In genomic region chr8:87701583-87701982, GRCm38 (mm10) we compare ENCODE assay signal across 15 mouse cellular contexts.
DNase-seq lines count a peak whose midpoint lies in the region; ATAC-seq and TF ChIP-seq lines count a peak whose summit lies in the region.
"Had no signal": no experiment of that assay in that cellular context is flagged by ENCODE, and none has a peak within 500 bp of the region (broad histone marks: within the 10 kb centered on the region; RNA-seq: fewer than 3 reads in every experiment).

No protein-coding gene starts in this region.

- ATAC-seq in embryonic facial prominence, embryonic 15.5 days (ENCODE audit: insufficient number of reproducible peaks, low FRiP score, low TSS enrichment, low read depth): peak; percentile 16; the same call in 1 of the 2 replicates
- 0 out of 2 replicates have a peak, but pooled peaks have one; percentile 13 for ATAC-seq in limb, embryonic 14.5 days (ENCODE audit: low FRiP score, low read depth)
- no peak for ATAC-seq in hindbrain, embryonic 14.5 days (ENCODE audit: low FRiP score)
- ATAC-seq in midbrain, postnatal 0 days (ENCODE audit: low FRiP score): no peak; the same call in 1 of the 2 replicates
- ATAC-seq: liver, embryonic 12.5 days; Patski had no signal

- 67% methylated on average over 4 of the region's 4 CpGs for WGBS in embryonic facial prominence, embryonic 15.5 days
- WGBS in embryonic facial prominence, embryonic 10.5 days: 78% methylated on average over 4 of the region's 4 CpGs
- 74% methylated on average over 4 of the region's 4 CpGs for WGBS in limb, embryonic 14.5 days
- WGBS in limb, embryonic 10.5 days: 80% methylated on average over 4 of the region's 4 CpGs
- 52% methylated on average over 4 of the region's 4 CpGs for WGBS in hindbrain, embryonic 14.5 days
- 58% methylated on average over 4 of the region's 4 CpGs for WGBS in midbrain, postnatal 0 days

- no peaks in the 10 kb centered on the region for H3K36me3 ChIP-seq in embryonic facial prominence, embryonic 15.5 days
- H3K36me3 ChIP-seq in embryonic facial prominence, embryonic 10.5 days (replicated peaks): 0 out of 2 replicates have a peak, but pooled peaks cover 4% of the 10 kb centered on the region
- no peaks in the 10 kb centered on the region for H3K36me3 ChIP-seq in limb, embryonic 14.5 days (ENCODE audit: control insufficient read depth, insufficient read depth, low read length)
- H3K36me3 ChIP-seq in limb, embryonic 10.5 days: peaks cover 11% of the 10 kb centered on the region; the same call in 1 of the 2 replicates
- no peaks in the 10 kb centered on the region for H3K36me3 ChIP-seq in hindbrain, embryonic 14.5 days (replicated peaks; ENCODE audit: control insufficient read depth, insufficient read depth)
- no peaks in the 10 kb centered on the region for H3K36me3 ChIP-seq in midbrain, postnatal 0 days (ENCODE audit: insufficient read depth, low read length)
- H3K36me3 ChIP-seq: embryonic facial prominence, embryonic 12.5 days; liver, embryonic 12.5 days had no signal

- TF ChIP-seq CTCF in midbrain, postnatal 0 days (IDR thresholded peaks at IDR 0.05): no peak

- no peak for DNase-seq in embryonic facial prominence, embryonic 10.5 days (ENCODE audit: low spot score)
- DNase-seq in limb, embryonic 14.5 days (ENCODE audit: low spot score): no peak
- no peak for DNase-seq in limb, embryonic 10.5 days (ENCODE audit: low spot score)
- no peak for DNase-seq in hindbrain, embryonic 14.5 days (ENCODE audit: low spot score)
- DNase-seq in midbrain, postnatal 0 days (ENCODE audit: low spot score): no peak
- DNase-seq in adrenal gland, postnatal 10 days: no peak
- no peak for DNase-seq in layer of hippocampus, postnatal 10 days (ENCODE audit: low spot score in 2 of 2)
- DNase-seq: kidney, adult 2 months; kidney, postnatal 25 days; thymus, postnatal 4 days had no signal

- H3K9me3 ChIP-seq in embryonic facial prominence, embryonic 15.5 days (replicated peaks): no peaks in the 10 kb centered on the region
- H3K9me3 ChIP-seq in embryonic facial prominence, embryonic 10.5 days: no peaks in the 10 kb centered on the region
- H3K9me3 ChIP-seq in limb, embryonic 14.5 days (ENCODE audit: control insufficient read depth, low read length): no peaks in the 10 kb centered on the region
- no peaks in the 10 kb centered on the region for H3K9me3 ChIP-seq in limb, embryonic 10.5 days (replicated peaks)
- H3K9me3 ChIP-seq in hindbrain, embryonic 14.5 days (ENCODE audit: control insufficient read depth, low read length): no peaks in the 10 kb centered on the region
- H3K9me3 ChIP-seq in midbrain, postnatal 0 days (ENCODE audit: low read length): no peaks in the 10 kb centered on the region
- H3K9me3 ChIP-seq: embryonic facial prominence, embryonic 12.5 days; liver, embryonic 12.5 days had no signal

- H3K4me2 ChIP-seq in embryonic facial prominence, embryonic 15.5 days (replicated peaks): no peak overlapping the region
- no peak overlapping the region for H3K4me2 ChIP-seq in limb, embryonic 14.5 days (replicated peaks; ENCODE audit: low read depth, low read length, severe bottlenecking)
- H3K4me2 ChIP-seq in hindbrain, embryonic 14.5 days (replicated peaks): no peak overlapping the region
- H3K4me2 ChIP-seq in midbrain, postnatal 0 days (ENCODE audit: low read depth, low read length, poor library complexity, severe bottlenecking): no peak overlapping the region
- H3K4me2 ChIP-seq: embryonic facial prominence, embryonic 12.5 days; heart, embryonic 11.5 days; liver, embryonic 12.5 days had no signal

- no peak overlapping the region for H3K9ac ChIP-seq in embryonic facial prominence, embryonic 15.5 days
- H3K9ac ChIP-seq in limb, embryonic 14.5 days (ENCODE audit: low read depth, low read length, severe bottlenecking): no peak overlapping the region
- no peak overlapping the region for H3K9ac ChIP-seq in hindbrain, embryonic 14.5 days
- no peak overlapping the region for H3K9ac ChIP-seq in midbrain, postnatal 0 days (replicated peaks; ENCODE audit: low read length, poor library complexity, severe bottlenecking)
- H3K9ac ChIP-seq: embryonic facial prominence, embryonic 12.5 days; liver, embryonic 12.5 days had no signal

- no peak overlapping the region for H3K27ac ChIP-seq in embryonic facial prominence, embryonic 15.5 days (replicated peaks)
- no peak overlapping the region for H3K27ac ChIP-seq in embryonic facial prominence, embryonic 10.5 days (replicated peaks)
- no peak overlapping the region for H3K27ac ChIP-seq in limb, embryonic 14.5 days (replicated peaks; ENCODE audit: low read depth, low read length)
- H3K27ac ChIP-seq in limb, embryonic 10.5 days: no peak overlapping the region
- H3K27ac ChIP-seq in hindbrain, embryonic 14.5 days: peak overlapping the region; percentile 87
- H3K27ac ChIP-seq in midbrain, postnatal 0 days (ENCODE audit: low read depth, low read length): peak overlapping the region; percentile 21; the same call in 1 of the 2 replicates
- H3K27ac ChIP-seq: embryonic facial prominence, embryonic 12.5 days; liver, embryonic 12.5 days had no signal

- H3K4me1 ChIP-seq in embryonic facial prominence, embryonic 15.5 days: peaks cover 23% of the 10 kb centered on the region
- H3K4me1 ChIP-seq in embryonic facial prominence, embryonic 10.5 days: peaks cover 40% of the 10 kb centered on the region
- H3K4me1 ChIP-seq in limb, embryonic 14.5 days (ENCODE audit: control insufficient read depth, insufficient read depth, low read length): no peaks in the 10 kb centered on the region
- peaks cover 32% of the 10 kb centered on the region for H3K4me1 ChIP-seq in limb, embryonic 10.5 days
- peaks cover 56% of the 10 kb centered on the region for H3K4me1 ChIP-seq in hindbrain, embryonic 14.5 days (replicated peaks; ENCODE audit: control insufficient read depth, insufficient read depth, low read length)
- H3K4me1 ChIP-seq in midbrain, postnatal 0 days (ENCODE audit: insufficient read depth, low read length): peaks cover 19% of the 10 kb centered on the region
- H3K4me1 ChIP-seq: liver, embryonic 12.5 days had no signal

- H3K4me3 ChIP-seq in embryonic facial prominence, embryonic 15.5 days (replicated peaks): no peak overlapping the region
- no peak overlapping the region for H3K4me3 ChIP-seq in embryonic facial prominence, embryonic 10.5 days
- no peak overlapping the region for H3K4me3 ChIP-seq in limb, embryonic 14.5 days (replicated peaks; ENCODE audit: low read length)
- H3K4me3 ChIP-seq in limb, embryonic 10.5 days: no peak overlapping the region
- no peak overlapping the region for H3K4me3 ChIP-seq in hindbrain, embryonic 14.5 days (replicated peaks; ENCODE audit: low read length)
- no peak overlapping the region for H3K4me3 ChIP-seq in midbrain, postnatal 0 days (ENCODE audit: low read depth, low read length)
- H3K4me3 ChIP-seq: embryonic facial prominence, embryonic 12.5 days; liver, embryonic 12.5 days had no signal

- H3K27me3 ChIP-seq in embryonic facial prominence, embryonic 15.5 days: no peaks in the 10 kb centered on the region
- no peaks in the 10 kb centered on the region for H3K27me3 ChIP-seq in embryonic facial prominence, embryonic 10.5 days (replicated peaks; ENCODE audit: low read depth, poor library complexity, severe bottlenecking)
- no peaks in the 10 kb centered on the region for H3K27me3 ChIP-seq in limb, embryonic 14.5 days (ENCODE audit: control insufficient read depth, insufficient read depth, low read length)
- H3K27me3 ChIP-seq in limb, embryonic 10.5 days (ENCODE audit: low read depth, poor library complexity, severe bottlenecking): no peaks in the 10 kb centered on the region
- no peaks in the 10 kb centered on the region for H3K27me3 ChIP-seq in hindbrain, embryonic 14.5 days (ENCODE audit: control insufficient read depth, insufficient read depth, low read length)
- H3K27me3 ChIP-seq in midbrain, postnatal 0 days (ENCODE audit: insufficient read depth, low read length): no peaks in the 10 kb centered on the region
- H3K27me3 ChIP-seq: embryonic facial prominence, embryonic 12.5 days had no signal

- no peak for TF ChIP-seq POLR2A in limb, embryonic 14.5 days (IDR thresholded peaks at IDR 0.05; ENCODE audit: borderline replicate concordance, extremely low read depth, insufficient read depth, insufficient read length)

Comparison
In these comparisons a context has a peak if more than half of its experiments do, and no peak if none do; other contexts are left out.
1. ATAC-seq: peak in embryonic facial prominence, embryonic 15.5 days (single experiment) and limb, embryonic 14.5 days (single experiment); none in hindbrain, embryonic 14.5 days (single experiment) and midbrain, postnatal 0 days (single experiment).
2. H3K27ac ChIP-seq: peak in hindbrain, embryonic 14.5 days (single experiment) and midbrain, postnatal 0 days (single experiment); none in embryonic facial prominence, embryonic 15.5 days (single experiment), embryonic facial prominence, embryonic 10.5 days (single experiment), limb, embryonic 14.5 days (single experiment) and limb, embryonic 10.5 days (single experiment).